In the genomic region with DNA sequence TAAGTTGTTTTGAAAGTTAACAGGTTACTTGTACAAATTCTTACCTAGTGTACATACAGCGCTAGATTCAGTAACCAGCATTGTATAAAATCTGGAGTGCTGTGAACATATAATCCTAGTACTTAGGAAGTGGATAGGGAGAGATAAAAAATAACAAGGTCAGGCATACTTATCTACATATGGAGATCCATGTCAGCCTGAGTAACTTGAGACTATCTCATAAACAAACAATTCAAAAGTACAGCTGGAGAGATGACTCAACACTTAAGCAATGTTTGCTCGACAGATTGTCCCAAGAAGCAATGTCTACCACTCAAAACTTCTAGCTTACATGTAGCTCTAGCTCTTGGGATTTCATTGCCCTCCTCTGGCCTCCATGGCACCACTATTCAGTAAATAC, we compare ENCODE assay signal across 20 mouse cellular contexts.
"Had no signal": no experiment of that assay in that cellular context is flagged by ENCODE, and none has a peak within 500 bp of the region (broad histone marks: within the 10 kb centered on the region; RNA-seq: fewer than 3 reads in every experiment).

No protein-coding gene starts in this region.

- H3K27ac ChIP-seq: lung, embryonic 15.5 days; midbrain, embryonic 10.5 days; midbrain, embryonic 12.5 days; neural tube, embryonic 13.5 days; neural tube, embryonic 15.5 days had no signal

- H3K9ac ChIP-seq: liver, postnatal 0 days; lung, embryonic 15.5 days; midbrain, embryonic 12.5 days; neural tube, embryonic 13.5 days; neural tube, embryonic 15.5 days had no signal

- H3K27me3 ChIP-seq: lung, embryonic 15.5 days; midbrain, embryonic 12.5 days; neural tube, embryonic 13.5 days; neural tube, embryonic 15.5 days had no signal

- H3K4me3 ChIP-seq: lung, embryonic 15.5 days; midbrain, embryonic 10.5 days; midbrain, embryonic 12.5 days; neural tube, embryonic 13.5 days; neural tube, embryonic 15.5 days had no signal

- H3K9me3 ChIP-seq: lung, embryonic 15.5 days; midbrain, embryonic 10.5 days; midbrain, embryonic 12.5 days; neural tube, embryonic 13.5 days; neural tube, embryonic 15.5 days had no signal

- ATAC-seq: liver, postnatal 0 days; lung, postnatal 0 days; midbrain, embryonic 16.5 days had no signal

- H3K4me2 ChIP-seq: lung, embryonic 15.5 days; midbrain, embryonic 12.5 days; neural tube, embryonic 13.5 days; neural tube, embryonic 15.5 days had no signal

- H3K36me3 ChIP-seq: lung, embryonic 15.5 days; midbrain, embryonic 10.5 days; midbrain, embryonic 12.5 days; neural tube, embryonic 13.5 days; neural tube, embryonic 15.5 days had no signal

- DNase-seq: liver, postnatal 0 days; lung, adult 2 months; lung, postnatal 14 days; lung, postnatal 4 days; midbrain, embryonic 14.5 days; retina, postnatal 1 day; right cerebral cortex, adult 18-20 months; right cerebral cortex, postnatal 25 days; right cerebral cortex, postnatal 4 days; spleen, adult 18-20 months; thymus, adult 18-20 months; thymus, postnatal 14 days; thymus, postnatal 36 days had no signal

- H3K4me1 ChIP-seq: lung, embryonic 15.5 days; midbrain, embryonic 10.5 days; midbrain, embryonic 12.5 days; neural tube, embryonic 13.5 days; neural tube, embryonic 15.5 days had no signal
